Mouse (Mus musculus): ENCODE measurements around the gene Arhgap19.

DNA sequence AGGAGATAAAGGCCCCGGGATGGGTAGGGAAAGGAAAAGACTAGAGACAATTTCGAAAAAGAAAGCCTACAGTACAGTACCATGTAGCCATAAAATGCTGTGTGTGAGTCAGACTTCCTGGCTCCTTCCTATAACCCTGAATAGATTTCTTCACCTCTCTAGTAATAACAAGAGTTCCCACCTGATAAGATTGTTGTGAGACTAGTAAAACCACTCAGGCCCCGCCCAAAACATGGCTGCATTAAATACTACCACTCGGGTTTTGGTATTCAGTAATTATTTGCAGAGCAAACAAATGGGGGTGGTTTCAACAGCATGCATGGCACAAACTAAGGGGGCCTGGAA, 36.0 kb upstream of the Arhgap19 start:
- TF ChIP-seq CTCF (IDR thresholded peaks at IDR 0.05; ENCODE audit: extremely low read depth, insufficient read length, insufficient replicate concordance, low read depth, low read length) (no peak), POLR2A (IDR thresholded peaks at IDR 0.05; ENCODE audit: low read depth, low read length) (no peak)

Data from small intestine, adult 2 months (tissue).